Mouse (Mus musculus): ENCODE data around the gene Akt1s1.
A peak's percentile ranks its signal among the peaks of the same experiment; 100 is the strongest.
"Not testable (repeated sequence)": the region's sequence is repeated elsewhere in the genome, so short reads cannot be mapped to it uniquely, and the experiment has no call there.

The Akt1s1 gene

DNA sequence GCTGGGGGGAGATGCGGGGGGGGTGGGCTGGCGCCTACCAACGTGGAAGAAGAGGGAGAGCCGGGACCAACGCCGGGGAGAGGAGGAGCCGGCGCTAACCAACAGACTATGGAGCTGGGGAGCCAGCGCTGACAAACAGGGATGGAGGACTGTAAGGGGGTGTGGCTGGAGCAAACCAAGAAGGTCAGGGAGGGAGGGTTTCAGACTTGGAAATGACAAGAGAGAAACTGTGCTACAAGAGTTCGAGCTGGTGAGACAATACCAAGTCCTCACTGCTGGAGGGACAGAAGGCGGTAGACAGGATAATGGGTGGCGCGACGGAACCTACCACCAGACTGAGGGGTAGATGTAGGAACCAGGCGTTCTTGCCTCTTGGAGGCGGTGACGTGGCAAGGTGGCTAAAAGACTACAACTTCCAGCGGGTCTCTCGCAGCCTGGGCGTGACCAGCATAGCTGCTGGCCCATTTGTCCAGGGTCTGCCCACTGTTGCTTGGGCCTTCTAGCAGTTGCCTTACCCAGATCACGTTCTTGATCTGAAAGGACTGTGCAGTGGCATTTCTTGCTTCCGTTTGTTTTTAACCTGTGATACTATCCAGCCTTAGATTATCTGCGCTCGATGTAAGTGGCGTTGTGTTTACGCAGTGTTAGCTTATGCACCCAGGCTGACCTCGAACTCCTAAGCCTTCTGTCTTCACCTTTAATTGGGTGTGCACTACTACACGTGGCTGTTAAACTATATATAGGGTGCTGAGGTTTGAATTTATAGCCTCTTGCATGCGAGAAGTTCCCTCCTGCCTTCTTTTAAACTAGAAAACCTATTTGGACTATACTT lies 21.1 kb downstream of the Akt1s1 start, which contains the start of gene Ptov1:
Gene Ptov1, minus strand, starts transcription at position 92 of the 832 bp plus-strand sequence.
- DNase-seq, result peak; percentile 93

DNA sequence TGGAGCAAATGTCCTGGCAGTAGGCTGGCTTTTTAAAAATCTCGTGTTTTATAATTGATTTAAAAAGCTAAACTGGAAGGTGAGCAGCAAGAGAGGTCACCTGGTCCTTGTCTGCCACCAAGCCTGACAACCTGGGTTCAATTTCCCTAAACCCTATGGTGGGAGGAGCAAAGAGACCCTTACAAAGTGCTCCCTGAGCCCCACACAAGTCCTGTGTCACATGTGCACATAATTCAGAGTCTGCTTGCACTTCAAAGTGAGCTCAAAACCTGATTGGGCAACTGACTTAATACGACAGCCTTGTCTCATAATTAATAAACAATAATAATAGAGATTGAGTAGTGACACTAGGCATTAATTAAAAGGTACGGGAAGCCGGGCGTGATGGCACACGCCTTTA lies 21.8 kb downstream of the Akt1s1 start:
- no peak for DNase-seq

DNA sequence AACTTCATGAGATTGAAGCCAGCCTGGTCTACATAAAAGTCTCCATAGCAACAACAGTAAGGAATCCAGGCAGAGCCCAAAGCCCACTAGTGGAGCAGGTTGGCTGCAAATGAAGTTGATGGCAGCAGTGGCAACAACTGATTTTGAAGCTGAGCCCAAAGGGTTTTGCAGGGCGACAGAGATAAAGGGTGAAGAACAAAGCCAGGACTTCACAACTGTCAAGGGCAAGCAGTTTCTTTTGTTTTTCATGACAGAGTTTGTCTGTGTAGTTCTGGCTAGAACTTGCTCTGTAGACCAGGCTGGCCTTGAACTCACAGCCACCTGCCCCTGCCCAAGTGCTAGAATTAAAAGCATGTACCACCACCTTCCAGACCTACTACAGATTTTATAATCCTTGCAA lies 22.4 kb downstream of the Akt1s1 start:
- DNase-seq, result no peak

DNA sequence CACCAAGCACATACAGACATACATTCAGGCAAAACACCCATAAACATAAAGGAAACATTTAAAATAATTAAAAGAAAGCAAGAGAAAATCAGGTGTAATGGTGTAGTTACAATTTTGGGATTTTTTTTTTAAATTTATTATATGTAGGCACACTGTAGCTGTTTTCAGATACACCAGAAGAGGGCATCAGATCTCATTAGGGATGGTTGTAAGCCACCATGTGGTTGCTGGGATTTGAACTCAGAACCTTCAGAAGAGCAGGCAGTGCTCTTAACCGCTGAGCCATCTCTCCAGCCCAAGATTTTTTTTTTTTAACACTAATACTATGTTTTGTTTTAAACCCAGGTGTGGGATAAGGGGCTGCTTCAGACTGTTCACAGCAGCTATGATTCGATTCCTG lies 23.0 kb downstream of the Akt1s1 start:
- DNase-seq, result not testable (repeated sequence)

DNA sequence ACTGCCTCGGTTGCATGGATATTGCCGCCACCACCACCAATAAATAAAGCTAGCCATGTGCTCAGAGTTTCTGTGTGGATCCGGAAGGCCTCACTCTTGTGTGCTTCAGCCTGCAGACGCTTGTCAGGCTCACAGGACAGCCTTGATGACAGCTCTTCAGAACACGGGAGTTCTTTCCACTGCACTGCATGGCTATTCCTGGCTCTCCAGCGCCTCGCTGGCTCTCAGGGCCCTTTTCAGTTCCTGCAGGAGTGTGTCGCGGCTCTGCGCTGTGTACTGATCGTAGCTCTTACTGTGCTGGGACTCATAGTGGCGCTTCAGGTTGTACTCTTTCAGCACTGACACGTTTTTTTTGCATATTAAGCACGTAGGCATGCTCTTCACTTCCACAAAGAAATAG lies 29.0 kb downstream of the Akt1s1 start:
- DNase-seq, result no peak

DNA sequence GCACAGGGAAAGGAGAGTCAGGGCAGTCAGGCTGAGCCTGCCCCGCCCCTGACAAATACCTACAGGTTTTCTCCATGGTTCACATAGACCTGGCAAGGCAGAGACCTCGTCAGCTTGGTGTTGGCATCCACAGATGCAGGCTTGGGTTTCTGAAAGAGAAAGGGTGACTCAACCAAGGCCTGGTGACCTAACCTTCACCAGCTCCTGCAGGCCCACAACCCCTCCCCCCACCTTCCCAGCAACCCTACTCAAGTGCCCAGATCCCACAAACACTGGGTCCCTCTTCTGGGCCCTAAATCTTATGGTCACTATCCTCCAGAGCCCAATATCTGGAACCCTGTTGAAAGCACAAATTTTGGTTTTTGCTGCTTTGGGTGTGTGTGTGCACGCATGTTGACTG lies 34.2 kb downstream of the Akt1s1 start:
- DNase-seq, result no peak

DNA sequence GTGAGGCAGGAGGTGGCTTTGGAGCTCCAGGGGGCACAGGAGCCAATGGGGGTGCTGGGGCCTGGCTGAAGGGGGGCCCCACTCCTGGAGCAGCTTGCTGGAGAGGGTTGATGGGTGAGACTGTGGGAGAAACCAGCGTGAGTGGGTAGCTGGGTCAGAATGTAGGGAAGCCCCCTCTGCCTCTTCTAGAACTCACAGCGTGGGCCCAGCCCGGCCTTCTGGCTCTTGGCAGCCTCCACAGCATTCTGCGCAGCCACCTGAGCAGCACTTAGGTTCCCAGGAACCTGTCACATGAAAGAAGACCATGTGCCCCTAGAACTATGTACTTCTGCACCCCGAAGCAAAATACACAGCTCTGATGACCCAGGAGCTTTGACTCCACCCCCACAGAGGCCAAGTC lies 35.8 kb downstream of the Akt1s1 start:
- no peak for DNase-seq

DNA sequence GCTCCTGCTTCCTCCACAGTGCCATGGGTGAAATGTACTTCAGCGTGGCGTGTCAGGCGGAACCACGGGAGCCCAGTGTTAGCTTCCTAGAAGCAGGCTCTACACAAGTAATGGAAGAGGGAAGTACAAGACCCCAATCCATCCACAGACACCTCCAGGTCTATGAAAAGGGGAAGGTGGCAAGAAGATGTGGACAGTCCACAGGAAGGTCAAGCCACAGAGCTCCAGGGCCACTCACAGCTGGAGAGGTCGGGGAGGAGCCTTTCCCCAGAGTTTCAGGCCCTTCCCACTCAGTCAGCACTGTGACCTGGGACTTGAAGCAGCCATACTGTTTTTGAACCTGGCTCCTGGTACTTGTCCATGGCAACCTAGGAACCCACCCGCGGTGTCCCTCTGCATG lies 38.2 kb downstream of the Akt1s1 start:
- no peak for DNase-seq

DNA sequence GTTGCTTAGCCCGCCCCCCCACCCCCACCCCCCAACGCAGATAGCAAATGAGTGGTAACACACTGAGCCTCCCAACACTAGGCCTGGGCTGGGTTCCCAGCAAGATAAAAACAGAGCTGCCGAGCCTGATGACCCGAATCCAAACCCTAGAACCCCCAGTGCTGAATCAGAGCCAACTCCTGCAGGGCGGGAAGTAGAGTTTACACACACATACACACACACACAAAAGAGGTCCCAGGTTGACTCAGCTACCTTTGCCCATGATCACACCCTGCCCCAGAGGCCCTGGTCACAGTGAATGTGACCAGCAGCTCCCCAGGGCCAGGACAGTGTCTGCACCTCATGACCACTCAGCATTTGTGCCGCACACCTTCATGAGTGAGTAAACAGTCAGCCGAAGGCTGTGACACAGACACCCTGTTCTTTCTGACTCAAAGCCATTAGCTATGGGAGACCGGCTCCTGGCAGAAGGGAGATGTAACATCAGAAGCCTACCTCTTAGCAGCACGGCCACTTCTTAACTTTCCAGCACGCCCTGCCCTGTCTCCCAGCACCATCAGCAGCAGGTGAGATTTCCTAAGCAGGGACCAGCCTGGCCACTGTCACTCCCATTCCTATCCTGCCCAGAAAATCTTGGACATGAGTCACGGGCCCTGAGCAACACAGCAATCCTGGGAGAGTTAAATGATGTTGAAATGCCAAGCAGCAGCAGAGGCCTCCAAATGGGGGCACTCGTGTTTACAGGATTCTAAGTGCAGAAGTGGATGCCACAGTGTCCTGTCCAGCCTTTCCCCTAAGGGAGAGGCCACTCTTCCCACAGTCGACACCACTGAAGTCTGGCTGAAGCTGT lies 39.7 kb downstream of the Akt1s1 start:
- no peak for DNase-seq

DNA sequence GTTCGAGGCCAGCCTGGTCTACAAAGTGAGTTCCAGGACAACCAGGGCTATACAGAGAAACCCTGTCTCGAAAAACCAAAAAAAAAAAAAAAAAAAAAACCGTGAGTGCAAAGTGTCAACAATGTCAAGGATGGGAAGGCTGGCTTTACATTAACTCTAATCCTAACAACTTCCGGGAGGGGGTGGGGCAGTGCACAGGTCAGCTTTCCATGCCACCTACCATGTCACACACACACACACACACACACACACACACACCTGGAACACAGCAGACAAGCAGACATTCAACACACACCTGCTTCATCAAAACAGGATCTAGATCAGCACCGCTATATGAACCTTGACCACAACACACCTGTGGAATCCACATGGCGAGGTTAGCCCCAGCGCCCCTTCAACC lies 41.4 kb downstream of the Akt1s1 start:
- DNase-seq, result no peak

DNA sequence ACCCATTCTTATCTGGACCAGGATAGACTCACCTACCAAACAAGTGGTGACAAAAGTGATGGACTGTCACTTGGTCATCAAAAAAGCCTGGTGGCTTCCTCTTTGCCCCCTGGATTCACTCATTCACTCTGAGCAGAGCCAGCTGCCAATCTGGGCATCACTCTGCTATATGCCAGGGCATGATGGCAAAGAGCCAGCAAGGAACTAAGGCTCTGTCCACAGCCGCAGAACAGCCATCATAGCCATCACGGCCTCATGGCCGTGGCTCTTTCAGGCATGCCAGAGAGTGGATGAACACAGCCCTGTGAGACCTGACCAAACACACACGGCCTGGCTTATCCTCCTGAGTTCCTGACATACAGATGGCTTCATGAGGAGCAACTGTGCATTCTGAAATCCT lies 41.9 kb downstream of the Akt1s1 start:
- no peak for DNase-seq

DNA sequence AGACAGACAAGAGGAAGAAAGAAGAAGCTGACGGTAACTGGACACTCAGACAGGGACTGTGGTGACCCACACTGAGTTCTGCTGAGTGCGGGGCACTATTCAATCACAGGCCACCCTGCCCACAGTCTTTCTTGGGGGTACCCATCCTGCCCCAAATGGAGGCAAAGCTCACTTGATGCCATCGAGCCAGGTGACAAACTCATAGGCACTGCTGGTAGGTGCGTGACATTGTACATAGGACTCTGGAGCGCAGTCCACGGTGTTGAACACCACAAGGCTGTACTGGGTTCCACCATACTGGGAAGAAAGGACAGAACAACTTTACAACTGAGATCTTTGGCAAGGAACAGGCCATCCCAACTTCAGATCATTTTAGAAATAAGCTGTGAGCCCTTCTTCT lies 42.8 kb downstream of the Akt1s1 start:
- DNase-seq, result no peak

DNA sequence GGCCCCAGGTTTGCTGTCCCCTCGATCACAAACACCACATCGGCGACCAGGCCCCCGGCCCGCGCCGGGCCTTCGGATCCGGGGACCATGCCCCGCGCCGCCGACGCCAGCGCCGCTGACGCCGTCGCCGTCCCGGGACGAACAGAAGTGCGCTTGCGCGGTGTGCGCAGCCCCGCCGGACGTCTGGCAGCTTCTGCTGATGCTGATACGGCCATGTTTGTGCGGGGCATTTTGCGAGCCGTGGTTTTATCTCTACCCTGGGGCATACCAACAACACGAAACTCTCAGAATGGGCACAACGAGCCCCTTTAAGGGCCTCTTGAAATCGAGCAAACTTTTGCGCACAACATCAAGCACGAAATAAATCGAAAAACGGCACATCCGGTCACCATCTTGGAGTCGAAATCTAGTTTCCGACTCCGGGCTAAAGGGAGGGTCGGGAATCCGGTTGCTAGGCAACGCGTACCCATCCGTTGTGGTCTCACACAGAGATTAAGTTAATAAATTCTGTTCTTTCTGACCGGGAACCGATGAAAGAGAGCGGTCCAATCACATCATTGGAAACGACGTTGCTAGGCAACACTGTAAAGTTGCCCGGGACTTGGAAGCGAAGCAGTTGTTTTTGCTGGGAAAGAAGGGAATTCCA lies 43.6 kb downstream of the Akt1s1 start, which contains the start of gene Med25:
Gene Med25, minus strand, starts transcription at position 437 of the 646 bp plus-strand sequence.
- peak; percentile 88 for DNase-seq

DNA sequence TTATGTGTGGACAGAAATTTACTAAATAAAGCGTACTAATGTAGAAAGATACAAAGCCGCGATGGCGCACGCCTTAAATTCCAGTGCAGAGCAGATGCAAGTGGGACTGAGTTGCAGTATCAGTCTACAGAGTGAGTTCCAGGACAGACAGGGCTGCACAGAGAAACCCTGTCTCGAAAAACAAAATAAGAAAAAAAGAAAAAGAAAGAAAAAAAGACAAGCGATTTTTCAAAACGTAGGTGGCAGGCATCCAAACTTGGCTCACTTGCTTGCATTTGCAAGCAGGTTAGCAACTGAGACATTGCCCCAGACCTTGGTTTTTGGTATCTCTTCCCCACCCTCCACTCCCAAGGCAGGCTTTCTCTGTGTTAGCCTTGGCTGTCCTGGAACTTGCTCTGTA lies 44.4 kb downstream of the Akt1s1 start:
- DNase-seq, result peak; percentile 19

DNA sequence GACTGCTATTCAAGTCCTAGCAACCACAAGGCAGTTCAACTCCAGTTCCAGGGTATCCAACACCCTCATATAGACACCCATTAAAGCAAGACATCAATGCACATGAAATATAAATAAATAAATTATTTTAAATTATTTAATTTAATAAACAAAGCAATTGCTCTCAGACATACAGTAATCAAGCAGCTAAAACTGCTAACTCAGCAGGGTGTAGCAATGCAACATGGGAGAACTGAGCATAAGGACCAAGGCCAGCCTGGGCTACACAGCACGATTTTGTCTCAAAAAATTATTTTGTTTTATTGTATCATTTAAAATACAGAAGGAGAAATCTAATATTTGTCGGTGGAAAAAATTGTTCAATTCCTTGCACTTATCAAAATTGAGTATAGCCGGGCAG lies 45.4 kb downstream of the Akt1s1 start:
- no peak for DNase-seq

DNA sequence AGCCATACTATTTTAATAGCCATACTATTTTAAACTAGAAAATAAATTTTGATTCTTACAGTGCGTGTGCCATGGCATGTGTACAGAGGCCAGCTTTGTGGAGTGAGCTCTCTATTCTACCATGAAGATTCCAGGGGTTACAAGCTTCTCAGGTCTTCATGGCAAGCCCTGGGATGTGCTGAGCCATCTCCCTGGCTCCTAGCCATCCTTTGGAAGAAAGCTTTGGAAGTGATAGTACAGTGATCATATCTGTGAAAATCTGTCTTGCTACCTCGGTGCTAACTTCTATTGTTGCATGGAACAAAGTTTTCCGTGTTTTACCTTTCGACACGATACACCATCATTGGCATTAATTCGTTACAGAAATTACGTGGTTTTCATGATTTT lies 46.4 kb downstream of the Akt1s1 start:
- DNase-seq, result no peak

DNA sequence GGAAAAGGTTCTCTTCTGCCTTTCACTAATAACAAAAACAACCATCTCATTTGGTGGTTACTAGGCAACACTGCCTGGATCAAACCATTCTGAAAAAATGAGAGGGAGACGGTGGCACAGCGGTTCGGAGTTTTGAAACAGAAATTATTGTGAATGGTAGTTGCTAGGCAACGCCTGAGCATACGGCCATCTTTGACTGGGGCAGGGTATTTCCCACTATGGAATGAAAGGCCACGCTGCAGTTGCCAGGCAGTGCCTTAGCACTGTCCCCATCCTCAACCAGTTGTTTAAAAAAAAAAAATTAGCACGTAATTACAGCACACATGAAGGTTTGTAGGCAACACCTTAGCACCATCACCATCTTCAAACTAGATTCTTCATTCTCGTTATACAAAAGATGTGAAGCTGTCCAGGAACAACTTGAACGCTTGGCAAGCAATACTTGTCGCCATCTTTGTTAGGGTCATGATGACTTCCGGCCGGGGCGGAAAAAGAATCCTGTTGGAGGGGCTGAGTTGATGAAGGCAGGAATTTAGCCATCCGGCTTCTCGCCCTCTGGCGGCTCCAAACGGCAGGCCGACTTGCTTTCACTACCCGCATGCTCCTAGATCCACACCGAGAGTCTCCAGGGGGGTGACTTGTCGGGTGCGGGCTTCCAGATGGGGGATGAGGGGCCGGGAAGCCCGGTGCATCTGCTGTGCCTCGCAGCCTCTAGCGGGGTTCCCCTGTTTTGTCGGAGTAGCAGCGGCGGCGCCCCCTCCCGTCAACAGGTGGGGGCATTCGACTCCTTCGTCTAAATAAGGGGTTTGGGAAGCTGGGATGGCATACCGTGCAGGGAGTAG lies 47.0 kb downstream of the Akt1s1 start, which contains the start of gene Fuz:
Gene Fuz, plus strand, starts transcription at position 487 of the 842 bp plus-strand sequence.
- peak; percentile 84 for DNase-seq

DNA sequence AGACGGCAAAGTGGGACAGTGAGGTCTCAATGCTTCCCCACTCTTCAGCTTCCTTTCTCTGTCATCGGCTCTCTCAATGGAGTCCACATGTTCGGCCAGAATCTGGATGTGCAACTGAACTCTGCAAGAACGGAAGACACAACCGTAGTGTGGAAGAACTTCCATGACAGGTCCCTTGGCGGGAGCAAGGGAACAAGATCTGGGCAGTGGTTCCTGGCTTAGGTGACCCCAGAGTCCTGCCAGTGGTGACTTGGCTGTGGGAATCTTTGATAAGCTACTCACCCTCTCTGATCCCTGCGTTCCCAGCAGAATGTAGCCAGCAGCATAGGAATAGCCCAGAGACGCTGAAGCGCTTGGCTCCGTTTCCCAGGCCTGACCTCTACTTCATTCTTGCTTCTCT lies 47.7 kb downstream of the Akt1s1 start:
- DNase-seq, result no peak

DNA sequence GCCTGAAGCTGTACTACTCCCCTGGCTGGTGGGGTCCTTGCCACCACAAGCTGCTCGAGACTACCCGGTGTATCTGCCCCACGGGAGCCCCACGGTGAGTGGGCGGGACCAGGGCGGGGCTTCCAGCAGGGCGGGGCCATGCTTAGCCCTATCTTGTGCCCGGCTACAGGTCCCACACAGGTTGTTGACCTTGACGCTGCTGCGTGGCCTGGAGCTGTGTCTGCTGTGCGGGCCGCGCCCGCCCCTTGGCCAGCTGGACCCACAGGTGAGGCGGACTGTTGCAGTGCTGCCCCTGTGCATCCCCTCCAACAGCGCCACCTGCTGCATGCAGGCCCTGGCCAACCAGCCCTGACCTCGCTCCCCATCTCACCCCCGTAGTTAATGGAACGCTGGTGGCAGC lies 49.8 kb downstream of the Akt1s1 start:
- peak; percentile 48 for DNase-seq

DNA sequence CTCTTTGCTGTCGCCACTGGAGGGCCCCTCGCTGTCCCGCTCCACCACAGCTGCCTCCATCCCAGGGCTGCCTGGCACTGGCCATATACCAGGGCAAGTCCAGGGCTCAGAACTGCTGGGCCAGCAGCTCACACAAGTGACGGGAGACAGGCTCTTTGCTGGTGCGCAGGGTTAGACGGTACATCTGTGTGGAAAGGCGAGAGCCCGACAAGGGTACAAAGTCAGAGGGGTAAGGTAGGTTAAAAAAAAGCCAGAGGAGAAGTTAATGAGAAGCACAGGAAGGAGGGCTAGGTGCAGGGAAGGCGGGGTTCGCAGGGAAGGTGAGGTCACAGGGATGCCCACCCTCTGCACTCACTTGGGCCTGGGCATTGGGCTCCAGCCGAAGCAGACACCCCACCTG lies 51.8 kb downstream of the Akt1s1 start:
- DNase-seq, result no peak

DNA sequence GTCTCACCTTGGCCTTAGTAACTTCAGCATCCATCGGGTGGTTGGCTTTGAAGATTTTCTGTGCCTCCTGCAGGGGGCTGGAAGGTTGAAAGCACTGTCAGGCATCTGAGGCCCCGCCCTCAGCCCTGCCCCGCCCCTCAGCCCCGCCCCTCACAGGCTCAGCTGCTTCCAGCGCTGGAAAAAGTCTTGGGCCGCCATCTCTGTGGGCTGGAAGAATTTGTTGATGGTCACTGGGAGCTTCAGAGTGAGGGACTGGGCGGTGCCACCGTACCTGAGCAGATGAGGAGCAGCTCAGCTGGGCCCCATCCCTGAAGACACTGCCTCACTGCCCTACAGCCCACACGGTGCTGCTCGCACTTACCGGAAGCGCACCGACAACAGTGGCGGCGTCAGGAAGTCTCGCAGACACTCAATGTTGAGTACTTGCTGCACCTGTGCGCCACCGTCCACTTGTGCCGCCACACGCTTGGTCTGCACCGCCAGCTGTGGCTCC lies 52.5 kb downstream of the Akt1s1 start:
- peak; percentile 40 for DNase-seq
